Mouse (Mus musculus) cerebral cortex, adult 2 months (tissue): Measurements from ENCODE around the gene Grhl1.

Source experiments
- WGBS: fragments of 180-500 bp; shearing (Covaris S2); methylation state at CpG from one replicate; pipeline ENCODE4 v1.1.7; 2018; 5-methylcytosine and 5-hydroxymethylcytosine counted together

Gene Grhl1

GRCm38 (mm10) chr12:24571523-24572392 is at the start of gene Grhl1:
Grhl1 (plus strand) TSS chr12:24572283.
- 3% methylated on average over 64 of the region's 64 CpGs for WGBS

DNA sequence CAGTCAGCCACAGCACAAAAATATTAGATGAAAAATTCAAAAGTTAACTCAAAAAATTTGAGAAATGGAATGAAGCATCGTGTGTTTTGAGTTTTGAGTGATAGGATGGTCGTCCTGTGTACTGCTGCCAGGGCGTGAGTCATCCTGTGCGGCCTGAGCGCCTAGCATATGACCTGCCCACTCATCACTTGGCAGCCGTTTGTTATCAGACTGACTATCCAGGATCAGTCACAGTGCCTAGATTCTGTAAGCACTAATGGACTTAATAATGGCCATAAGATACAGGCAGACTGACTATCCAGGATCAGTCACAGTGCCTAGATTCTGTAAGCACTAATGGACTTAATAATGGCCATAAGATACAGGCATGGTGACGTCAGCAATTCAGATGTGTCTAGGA is 47.0 kb upstream of the Grhl1 start:
- WGBS = 74% methylated on average over 7 of the region's 7 CpGs

- 50% methylated on average over 5 of the region's 5 CpGs for WGBS
Observed at GRCm38 (mm10) chr12:24536390-24536789, 35.7 kb upstream of the Grhl1 start.

GRCm38 (mm10) chr12:24537201-24537600 is 34.9 kb upstream of the Grhl1 start:
- WGBS = 28% methylated on average over 2 of the region's 2 CpGs

GRCm38 (mm10) chr12:24537965-24538364 is 34.1 kb upstream of the Grhl1 start:
- 29% methylated on average over 4 of the region's 4 CpGs for WGBS

GRCm38 (mm10) chr12:24541426-24542154 is 30.5 kb upstream of the Grhl1 start:
- 59% methylated on average over 16 of the region's 16 CpGs for WGBS

DNA sequence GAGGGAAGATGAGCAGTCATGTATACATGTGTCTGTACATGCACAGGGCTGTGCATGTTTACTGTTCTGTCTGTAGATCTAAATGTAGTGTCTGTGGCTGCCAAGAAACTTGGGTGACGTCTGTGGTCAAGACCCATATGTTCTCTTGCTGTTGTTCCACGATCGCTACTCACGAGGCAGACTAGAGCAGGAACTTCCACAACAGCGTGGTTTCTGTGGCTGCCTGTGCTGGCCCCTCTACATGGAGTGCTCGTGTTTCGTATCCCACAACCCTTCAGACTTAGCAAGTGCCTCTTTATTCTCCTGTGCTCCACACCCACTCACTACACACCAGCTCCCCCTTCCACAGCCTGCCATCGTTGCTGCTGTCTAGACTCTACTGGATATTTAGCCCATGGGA is 24.4 kb upstream of the Grhl1 start:
- 61% methylated on average over 8 of the region's 8 CpGs for WGBS

DNA sequence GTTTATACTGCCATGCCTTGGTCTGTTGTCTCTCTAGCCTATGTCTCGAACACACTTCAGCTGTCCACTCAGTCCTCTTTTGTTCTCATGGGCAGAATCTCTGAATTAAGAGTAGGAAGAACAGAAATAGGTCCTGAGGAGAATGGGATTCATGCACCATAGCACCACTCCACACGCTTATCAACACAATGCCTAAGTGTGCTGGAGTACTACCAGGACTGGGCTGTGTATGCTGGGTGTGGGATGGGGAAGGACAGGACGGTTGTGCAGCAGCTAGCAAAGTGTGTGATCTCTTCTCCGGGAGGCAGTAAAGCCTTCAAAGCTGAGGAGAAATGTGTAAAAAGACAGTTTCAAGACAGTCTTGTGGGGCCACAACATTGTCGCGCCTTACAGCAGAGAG is 23.2 kb upstream of the Grhl1 start:
- WGBS = 89% methylated on average over 6 of the region's 6 CpGs

- 65% methylated on average over 2 of the region's 2 CpGs for WGBS
Observed at GRCm38 (mm10) chr12:24552531-24552930, 19.6 kb upstream of the Grhl1 start.

DNA sequence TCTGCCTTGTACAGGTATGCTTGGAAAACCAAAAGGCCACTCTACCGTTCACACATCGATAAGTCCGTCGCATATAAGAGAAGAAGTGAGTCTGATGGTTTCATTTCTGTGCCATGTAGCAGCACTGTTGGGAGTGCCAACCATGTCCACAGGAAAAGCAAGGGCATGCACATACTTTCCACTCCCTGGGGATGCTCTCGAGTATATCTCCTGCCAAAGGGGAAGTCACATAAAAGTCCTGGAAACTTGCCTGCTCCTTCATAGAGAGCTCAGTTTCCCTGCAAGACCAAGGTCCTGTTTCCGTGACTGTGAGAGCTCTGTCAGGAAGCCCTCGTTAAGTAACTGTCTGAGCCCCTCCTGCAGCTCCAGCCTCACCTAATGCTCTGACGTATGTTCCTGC is 16.1 kb upstream of the Grhl1 start:
- 77% methylated on average over 8 of the region's 8 CpGs for WGBS

DNA sequence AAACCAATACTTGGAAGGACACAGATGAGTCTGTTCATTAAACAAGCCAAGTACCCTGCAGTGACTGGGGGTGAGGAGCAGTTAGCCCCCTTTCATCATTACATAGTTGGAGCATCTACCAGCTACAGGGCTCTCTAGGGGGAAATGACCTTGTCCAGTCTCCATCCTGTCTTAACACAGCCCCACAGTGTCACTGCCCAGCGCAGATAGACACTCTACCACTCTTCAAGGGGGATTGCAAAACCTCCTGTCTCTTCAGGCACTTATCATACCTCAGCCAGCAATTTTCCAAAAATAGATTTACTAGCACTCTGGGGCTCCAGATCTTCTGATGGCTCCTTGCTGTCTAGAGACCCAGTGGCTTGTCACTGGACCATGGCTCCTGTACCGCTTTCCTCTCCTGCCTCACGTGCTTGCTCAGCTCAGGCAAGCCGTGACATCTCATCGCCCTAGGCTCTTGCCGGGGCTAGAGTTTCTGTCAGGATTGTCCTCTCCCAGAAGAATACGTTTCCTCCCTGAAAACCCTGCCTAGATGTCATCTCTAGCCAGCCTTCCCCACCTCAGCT is 8.6 kb upstream of the Grhl1 start:
- WGBS = 95% methylated on average over 7 of the region's 7 CpGs

DNA sequence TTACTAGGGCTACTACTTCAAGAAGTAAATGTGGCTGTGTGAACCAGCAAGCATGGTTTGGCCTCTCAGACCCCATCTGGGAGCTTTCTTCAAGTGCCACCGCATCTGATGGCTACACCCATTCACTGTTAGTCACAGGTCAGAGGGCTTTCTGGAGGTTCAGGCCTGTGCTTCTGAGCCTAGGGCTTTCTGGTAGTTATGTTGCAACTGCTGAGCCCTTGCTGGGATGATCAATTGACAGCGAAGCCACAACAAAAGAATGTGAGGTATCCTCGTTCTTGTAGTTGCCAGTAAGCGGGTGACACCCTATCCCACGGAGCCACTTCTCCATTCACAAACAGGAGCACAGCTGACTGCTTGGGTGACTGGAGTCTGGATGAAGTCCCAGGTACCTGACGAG is 6.8 kb upstream of the Grhl1 start:
- WGBS = 81% methylated on average over 6 of the region's 6 CpGs

GRCm38 (mm10) chr12:24567606-24568005 is 4.5 kb upstream of the Grhl1 start:
- WGBS = 84% methylated on average over 3 of the region's 3 CpGs

DNA sequence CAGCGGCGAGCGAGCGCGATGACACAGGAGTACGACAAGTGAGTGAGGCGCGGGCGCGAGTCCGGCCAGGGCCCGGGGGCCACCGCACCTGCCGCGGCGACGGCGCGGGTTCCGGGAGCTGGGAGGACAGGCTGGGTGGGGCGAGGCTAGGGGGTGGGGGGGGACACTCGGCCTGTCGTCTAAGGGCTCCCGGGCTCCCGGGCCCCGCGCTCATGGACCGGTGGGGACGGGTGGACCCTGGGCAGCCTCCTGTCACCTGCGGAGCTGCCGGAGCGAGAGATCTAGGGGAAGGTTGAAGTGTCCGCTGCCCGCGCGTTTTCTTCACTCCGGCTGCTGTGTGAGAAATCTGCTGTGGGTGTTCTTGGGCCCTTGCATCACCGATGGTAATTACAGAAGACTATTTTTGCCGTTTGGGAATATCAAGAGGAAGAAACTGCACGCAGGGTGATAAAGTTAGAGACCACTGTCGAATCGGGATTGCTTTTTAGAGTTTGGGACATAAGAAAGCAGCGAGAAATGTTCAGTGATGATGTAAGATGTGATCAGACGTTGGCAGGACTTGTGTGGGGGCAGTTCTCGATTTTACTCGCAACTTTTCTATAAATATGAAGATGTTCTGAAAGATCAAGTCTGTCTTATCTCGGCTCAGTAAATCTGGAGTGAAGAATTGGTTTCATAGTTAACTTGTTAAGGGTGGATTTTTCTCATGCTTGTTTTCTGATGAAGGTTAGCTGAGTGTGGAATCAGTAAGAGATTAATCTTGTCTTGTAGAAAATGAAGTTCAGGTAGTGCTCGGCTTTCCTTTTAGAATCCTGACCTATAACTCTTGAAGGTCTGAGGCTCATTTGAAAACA is 565 bp downstream of the Grhl1 start:
- 3% methylated on average over 48 of the region's 48 CpGs for WGBS

DNA sequence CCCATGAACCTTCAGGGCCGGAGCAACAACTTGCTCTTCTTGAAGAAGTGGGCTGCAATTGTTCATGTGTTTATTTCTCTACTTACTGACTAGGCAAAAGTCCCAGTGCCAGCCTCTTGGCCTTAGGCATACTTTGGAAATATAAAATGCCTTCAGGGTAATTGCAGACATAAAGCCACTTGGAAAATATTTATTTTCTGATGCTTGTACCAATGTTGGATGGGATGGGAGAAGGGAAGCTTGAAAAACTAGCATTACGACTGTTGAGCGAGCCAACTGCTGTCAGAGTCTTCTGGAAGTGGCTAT is 1.1 kb downstream of the Grhl1 start:
- 60% methylated on average over 3 of the region's 3 CpGs for WGBS

DNA sequence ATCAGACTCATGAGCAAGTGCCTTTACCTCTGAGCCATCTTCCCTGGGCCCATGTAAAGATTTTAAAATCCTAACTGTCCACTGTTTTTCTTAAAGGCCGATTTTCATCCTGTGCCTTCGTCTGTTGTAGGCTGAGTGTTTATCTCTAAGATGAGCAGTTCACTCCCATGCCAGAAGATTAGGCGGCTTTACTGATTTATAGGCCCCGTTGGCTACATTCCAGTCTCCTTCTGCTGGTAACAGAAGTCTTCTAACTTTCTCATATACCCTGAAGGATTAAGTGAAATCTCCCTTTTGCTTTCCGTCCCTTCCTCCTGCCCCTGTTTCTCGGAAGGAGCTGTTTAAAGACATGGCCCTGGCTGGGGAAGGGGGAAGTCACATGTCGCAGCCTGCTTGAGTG is 2.8 kb downstream of the Grhl1 start:
- 52% methylated on average over 7 of the region's 7 CpGs for whole genome bisulfite sequencing

DNA sequence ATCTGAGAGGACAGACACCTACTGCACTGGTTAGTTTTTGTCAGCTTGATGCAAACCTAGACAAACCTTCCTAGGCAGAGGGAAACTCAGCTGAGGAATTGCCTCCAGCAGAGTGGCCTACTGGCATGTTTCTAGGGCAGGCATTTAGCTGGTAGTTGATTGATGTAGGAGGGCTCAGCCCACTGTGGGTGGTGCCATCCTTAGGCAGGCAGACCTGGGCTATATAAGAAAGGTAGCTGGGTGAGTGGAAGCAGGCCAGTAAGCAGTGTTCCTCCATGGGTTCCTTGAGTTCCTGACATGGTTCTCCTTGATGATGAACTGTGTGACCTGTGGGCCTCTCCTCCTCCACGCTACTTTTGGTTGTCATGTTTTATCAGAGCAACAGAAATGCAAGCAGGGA is 8.4 kb downstream of the Grhl1 start:
- WGBS = 100% methylated on average over 1 of the region's 1 CpGs

DNA sequence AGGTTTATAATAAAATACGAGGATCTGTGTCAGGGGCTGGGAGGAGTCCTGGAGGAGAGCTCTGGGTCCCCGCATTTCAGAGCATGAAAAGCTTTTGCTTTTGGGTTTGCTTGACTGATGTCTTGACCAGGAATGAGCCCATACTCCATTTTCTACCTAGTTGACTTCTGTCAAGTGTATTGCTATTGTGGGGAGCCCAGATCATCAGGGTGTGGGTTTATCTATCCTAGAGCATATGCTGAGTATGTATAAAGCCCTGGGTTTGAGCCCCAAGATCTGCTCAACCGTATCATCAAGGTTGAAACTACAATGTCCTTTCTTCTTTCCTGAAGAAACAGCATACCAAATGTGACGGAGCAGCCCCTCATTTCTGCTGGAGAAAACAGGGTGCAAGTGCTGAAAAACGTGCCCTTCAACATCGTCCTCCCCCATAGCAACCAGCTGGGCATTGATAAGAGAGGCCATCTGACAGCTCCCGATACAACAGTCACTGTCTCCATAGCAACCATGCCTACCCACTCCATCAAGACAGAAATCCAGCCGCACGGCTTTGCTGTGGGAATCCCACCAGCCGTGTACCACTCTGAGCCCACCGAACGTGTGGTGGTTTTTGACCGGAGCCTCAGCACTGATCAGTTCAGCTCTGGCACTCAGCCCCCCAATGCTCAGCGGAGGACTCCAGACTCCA is 9.1 kb downstream of the Grhl1 start:
- 61% methylated on average over 14 of the region's 14 CpGs for WGBS

DNA sequence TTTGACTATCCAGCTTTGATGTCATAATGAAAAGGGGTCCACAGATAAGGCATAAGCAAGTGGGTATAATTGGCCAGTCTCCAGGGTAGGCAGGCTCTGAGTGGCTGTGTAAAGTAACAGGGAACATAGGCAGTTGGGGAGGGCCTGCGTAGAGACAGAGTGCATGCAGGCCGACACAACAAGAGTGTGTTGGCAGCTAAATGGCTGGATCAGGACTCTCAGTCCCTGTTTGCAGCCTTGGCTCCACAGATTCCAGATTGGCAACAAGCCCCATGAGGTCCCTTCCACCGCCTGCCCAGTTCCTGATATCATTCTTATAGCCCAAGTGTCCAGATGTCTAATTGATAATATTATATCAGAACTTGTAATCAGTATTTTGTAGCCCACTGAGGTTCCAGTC is 11.6 kb downstream of the Grhl1 start:
- 74% methylated on average over 3 of the region's 3 CpGs for WGBS

DNA sequence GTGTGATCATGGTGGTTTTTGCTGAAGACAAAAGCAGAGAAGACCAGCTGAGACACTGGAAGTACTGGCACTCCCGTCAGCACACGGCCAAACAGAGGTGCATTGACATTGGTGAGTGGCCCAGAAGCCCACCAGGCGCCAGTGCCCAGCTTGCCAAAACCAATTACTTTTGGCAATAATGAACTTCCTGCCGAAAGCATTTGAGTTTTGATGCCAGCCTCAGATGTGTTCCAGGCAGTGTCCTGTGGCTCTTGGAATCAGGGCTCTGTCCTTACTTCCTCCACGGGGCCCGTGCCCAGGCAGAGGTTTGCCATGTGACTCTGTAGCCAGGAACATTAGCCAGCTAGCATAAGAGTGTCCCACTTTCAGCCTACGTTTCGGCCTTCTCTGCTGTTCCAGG is 12.8 kb downstream of the Grhl1 start:
- WGBS = 65% methylated on average over 8 of the region's 8 CpGs

- WGBS = 84% methylated on average over 7 of the region's 7 CpGs
Observed at GRCm38 (mm10) chr12:24586193-24586592, 14.1 kb downstream of the Grhl1 start.
